Mouse (Mus musculus): ENCODE measurements around the gene Stat6.
"Not testable (repeated sequence)": the region's sequence is repeated elsewhere in the genome, so short reads cannot be mapped to it uniquely, and the experiment has no call there.

Gene Stat6

DNA sequence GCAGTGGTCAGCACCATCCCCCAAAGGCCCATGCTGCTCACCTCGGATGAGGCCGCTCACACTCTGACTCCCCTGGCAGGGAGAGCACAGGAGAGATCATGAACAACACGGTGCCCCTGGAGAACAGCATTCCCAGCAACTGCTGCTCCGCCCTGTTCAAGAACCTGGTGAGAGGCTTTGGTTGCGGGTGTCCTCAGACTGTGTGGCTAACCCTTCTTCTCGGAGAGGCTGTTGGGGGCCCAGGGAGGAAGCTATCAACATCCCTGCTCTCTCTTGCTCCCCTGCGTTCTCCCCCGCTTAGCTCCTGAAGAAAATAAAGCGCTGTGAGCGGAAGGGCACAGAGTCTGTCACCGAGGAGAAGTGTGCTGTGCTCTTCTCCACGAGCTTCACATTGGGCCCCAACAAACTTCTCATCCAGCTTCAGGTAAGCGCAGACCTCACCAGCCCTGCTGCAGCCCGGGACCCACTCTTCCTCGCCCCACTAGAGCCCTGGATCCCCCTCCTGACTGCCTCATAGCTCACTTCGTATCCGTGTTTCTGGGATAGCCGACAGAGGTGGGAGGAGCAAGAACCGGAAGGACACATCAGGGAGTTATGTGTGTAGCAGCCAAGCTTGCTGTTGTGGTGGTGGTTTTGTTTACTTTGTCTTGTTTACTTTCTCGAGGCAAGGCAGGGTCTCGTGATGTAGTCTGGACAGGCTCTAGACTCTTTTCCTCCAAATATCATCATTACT, 10.3 kb downstream of the Stat6 start:
- DNase-seq (ENCODE audit: low spot score) = no peak

DNA sequence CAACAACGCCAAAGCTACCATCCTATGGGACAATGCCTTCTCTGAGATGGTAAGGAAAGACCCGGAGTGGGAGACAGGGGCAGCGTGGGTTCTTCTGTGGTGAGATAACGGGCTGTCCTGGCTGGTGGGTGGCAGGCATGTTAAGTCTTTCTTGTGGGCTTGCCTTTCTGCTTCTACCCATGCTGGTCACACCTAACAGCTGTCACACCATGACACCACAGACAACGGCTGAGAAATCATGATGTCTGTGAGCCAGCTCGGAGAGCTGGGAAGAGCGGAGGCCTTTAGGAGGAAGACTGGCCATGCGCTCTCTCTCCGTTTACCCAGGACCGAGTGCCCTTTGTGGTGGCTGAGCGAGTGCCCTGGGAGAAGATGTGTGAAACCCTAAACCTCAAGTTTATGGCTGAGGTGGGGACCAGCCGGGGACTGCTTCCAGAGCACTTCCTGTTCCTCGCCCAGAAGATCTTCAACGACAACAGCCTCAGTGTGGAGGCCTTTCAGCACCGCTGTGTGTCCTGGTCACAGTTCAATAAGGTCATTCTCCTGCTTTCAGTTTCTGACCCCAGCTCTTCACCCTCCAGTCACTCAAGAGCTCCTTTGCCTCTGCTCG, 12.3 kb downstream of the Stat6 start:
- DNase-seq (ENCODE audit: low spot score) = no peak

DNA sequence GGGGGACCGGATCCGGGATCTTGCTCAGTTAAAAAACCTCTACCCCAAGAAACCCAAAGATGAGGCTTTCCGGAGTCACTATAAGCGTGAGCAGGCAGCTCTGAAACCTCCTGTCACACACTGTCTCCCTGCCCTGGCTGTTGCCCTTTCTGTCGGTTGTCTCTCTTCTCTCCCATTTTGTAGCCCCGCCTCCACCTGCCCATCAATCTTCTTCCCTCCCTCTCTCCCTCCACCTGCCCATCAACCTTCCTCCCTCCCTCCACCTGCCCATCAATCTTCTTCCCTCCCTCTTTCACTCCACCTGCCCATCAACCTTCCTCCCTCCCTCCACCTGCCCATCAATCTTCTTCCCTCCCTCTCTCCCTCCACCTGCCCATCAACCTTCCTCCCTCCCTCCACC, 14.8 kb downstream of the Stat6 start:
- DNase-seq (ENCODE audit: low spot score) = not testable (repeated sequence)

DNA sequence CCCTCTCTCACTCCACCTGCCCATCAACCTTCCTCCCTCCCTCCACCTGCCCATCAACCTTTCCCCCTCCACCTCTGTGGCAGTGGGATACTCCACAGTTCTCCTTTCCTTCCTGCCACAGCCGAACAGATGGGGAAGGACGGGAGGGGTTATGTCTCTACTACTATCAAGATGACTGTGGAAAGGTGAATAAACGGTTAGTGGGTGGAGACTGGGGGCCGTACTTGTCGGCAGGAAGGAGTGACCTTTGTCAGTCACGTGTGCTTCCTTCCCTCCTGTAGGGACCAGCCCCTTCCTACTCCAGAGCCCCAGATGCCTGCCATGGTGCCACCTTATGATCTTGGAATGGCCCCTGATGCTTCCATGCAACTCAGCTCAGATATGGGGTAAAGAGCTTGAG, 15.3 kb downstream of the Stat6 start:
- no peak for DNase-seq (ENCODE audit: low spot score)

DNA sequence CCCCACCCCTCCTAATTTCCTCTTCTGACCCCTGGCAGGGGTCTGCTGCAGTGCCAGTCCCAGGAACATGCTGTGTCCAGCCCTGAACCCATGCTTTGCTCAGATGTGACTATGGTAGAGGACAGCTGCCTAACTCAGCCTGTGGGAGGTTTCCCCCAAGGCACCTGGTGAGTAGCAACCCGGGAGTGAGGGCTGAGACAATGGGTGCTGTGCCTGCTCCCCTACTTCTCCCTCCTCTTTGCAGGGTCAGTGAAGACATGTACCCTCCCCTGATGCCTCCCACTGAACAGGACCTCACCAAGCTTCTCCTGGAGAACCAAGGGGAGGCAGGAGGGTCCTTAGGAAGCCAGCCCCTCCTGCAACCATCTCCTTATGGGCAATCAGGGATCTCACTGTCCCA, 16.8 kb downstream of the Stat6 start:
- no peak for DNase-seq (ENCODE audit: low spot score)

DNA sequence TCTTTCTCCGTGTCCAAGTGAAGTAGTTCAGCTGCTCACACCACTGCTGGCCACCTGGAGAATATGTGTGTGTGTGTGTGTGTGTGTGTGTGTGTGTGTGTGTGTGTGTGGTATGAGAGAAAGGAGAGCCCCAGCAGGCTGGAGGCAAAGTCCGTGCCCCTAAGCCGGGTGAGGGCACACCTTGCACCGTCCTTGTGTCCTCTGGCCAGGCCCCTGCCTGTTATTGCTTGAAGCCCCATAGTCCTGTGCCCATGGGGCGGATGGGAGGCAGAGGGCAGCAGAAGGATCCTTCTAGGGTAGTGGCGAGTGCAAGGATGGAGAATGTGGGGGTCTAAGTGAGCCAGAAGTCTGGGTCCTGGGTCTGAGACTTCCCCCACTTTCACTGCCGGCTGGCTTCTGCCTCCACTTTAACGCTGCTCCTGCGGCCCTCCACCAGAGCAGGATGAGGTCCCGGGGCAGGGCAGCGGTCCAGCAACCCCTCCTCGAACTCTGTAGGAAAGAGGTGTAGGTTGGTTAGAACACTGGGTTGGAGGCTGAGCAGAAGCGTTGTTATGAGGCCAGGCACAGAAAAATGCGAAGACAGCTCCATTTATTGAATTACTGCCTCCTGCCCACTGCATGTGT, 18.6 kb downstream of the Stat6 start:
- DNase-seq (ENCODE audit: low spot score) = no peak

DNA sequence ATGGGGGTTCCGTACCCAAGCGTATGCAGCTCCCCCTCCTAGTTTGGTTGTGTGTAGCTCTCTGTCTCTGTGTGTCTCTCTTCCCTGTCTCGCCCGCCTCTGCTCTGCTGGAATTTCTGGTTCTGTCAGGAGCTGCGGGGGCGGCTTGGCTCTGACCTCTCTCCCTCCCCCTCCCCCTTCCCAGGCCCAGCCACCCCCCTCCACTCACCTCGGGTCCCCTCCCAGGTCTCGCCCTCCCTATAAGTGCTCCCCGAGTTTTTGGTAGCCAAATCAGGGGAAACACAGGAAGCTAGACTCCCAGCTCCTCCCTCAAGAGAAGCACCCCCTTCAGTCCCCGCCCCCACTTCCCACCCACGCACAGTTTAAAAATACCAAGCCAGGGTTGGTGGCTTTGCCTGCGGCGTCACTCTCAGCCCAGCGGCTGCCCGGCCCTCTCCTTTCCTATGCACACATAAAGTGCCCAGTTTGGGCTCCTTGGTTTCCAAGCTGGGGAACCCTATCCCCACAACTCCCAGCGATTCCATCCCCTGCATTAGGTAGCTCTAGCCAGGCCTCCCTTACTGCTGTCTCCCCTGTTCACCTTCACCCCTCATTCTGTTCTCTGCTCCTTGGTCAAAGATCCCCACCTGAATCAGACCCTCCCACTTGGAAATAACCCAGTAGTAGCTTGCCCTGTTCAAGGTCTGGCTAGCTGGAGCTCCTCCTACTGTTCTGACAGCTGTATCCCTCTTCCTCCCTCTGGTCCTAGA, 19.3 kb downstream of the Stat6 start:
- peak; percentile 48 for DNase-seq (ENCODE audit: low spot score)

DNA sequence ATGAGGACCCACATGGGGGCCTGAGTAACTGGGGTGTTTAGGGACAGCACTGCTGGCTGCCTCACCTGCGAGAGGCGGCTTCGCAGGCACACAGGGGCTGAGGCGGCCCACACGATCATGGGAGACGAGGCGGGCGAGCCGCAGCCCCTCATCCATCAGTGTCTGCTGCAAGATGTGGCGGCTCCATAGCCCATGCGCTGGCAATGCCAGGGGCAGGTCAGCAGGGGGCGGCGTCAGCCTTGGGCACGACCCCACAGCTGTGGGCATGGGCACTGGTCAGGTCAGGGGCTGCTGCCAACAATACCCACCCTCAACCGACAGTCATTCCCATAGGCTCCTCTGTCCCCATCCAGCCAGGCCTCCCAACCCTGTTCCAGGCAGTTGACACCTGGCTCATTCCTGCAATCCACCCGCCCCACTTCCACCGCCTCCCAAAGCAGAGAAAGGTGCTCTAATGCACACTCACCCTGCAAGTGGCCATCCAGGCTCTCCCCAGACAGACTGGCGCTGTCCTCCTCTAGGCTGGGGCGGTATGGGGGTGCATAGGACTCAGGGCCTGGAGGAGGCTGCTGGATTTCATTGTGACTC, 20.0 kb downstream of the Stat6 start:
- DNase-seq (ENCODE audit: low spot score) = no peak

DNA sequence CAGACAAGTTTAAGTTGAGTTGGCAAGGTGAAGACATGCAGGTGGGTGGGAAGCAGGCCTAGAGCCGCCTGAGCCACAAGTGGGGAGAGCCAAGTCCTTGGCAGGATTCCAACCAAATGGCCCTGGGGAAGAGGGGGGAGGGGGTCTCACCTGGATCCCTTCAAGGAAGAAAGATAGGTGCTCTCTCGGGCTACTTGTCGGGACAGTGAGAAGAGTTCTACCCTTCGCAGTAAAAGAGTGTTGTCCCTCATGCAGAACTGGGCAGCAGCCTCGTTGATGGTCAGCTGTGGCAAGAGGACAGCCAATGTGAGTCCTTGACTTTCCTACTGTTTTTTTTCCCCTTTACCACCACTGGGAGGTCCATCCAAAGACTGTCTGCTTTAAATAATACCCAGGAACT, 20.8 kb downstream of the Stat6 start:
- DNase-seq (ENCODE audit: low spot score) = no peak

DNA sequence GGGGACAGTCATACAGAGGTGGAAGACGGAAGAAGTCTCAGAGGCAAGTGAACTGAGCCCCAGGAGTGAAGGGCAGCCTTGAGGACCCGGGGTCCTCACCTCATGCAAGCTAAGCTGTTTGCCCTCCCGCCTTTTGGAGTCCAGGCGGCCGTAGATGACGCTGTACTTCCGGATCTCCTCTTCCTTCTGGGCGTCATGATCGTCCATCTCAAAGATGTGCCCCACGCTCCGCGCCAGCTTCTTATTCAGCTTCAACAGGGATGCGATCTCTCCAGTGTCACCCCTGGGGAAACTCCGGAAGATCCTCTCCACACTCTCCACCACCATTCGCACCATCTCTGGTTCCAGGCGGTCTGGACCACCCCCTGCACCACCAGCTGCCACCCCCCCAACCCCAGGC, 21.4 kb downstream of the Stat6 start:
- no peak for DNase-seq (ENCODE audit: low spot score)

DNA sequence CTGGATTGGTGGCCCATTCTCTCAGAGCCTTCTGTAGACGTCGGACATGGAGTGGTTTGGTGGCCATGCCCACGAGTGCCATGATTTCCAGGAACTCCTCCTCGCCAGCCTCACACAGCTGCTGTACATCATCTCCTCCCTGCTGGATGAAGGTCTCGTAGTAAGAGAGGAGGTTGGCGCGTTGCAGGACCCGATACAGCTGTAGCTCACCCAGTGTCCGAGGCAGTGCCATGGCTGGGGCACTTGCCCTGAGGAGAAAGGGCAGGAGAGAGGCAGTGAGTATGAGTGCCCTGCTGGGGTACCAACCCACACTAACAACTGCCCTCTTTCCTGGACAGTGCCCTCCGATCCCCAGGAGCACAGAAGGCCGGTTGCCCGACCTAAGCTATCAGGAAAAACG, 22.1 kb downstream of the Stat6 start:
- DNase-seq (ENCODE audit: low spot score) = no peak

DNA sequence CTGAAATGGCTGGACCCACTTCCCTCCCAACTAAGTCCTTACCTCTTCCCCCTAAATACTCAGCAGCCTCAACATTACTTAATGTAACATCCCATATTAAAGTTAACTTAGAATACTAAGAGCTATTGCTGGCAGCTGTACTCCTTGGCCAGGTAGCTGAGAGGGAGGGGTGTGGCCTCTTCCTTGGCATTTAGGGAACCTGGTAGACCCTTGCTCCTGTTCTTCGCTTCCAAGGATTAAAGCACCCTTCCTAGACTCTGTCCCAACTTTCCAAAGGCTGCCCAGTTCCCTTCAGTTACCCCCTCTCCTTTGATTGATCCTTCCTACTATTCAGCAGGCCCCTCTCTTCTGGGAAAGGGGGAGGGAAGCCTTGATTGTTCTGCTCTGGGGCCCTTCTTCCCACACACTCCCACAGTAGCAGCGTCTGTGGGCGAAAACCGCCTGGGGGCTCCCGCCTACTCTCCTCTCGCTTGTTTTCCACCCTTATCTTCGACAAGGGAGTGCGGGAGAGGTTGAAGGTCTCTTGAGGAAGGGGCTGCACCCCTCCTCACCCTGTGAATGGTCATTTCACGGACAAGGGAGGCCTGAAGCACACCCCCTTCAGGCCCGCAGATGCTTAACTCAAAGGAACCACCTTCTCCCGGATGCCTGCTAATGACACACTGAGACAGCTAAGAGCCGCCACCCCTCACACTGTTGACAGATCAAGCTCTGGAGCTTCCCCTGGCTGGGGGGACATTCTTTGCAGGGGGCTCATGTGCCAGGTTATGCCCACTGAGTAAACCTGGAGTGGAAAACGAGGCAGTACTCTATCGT, 22.8 kb downstream of the Stat6 start:
- DNase-seq (ENCODE audit: low spot score) = no peak

DNA sequence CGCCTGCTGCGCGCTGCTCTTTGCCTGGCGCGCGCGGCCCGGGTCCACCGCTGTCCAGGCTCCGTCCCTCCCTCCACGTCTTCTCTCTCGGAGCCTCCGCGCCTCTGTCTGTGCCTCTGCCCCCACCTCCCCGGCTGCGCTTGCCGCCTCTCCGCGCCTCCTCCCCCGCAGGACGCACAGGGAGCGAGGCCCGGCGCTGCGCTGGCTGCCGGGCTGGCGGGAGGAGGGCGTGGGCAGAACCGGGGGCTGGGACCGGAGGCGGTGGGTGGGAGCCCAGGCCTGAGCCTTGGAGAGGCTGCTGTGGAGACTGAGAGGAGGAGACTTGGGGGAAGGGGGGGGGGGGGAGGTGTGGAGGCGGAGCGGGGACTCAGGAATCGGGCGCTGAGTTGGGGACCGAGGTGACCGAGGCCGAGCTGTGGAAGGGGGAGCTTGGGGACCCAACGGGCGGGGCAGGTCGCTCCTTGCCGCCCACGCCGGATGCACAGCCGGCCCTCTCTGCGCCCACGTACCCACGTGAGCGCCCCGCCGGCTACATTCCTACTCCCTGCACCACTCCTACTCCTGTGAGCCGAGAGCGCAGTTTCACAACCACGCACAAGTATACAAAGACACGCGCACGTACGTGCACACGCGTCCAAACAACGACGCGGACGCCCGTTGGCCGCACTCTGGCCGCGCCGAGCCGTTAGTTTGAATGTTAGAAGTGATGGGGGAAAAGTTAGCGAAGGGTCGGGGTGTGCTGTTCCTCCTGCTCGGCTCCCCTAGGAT, 23.9 kb downstream of the Stat6 start, which contains the start of gene Nemp1:
Gene Nemp1 (plus strand): TSS at position 401 of the 768 bp plus-strand sequence.
- no peak for DNase-seq (ENCODE audit: low spot score)

DNA sequence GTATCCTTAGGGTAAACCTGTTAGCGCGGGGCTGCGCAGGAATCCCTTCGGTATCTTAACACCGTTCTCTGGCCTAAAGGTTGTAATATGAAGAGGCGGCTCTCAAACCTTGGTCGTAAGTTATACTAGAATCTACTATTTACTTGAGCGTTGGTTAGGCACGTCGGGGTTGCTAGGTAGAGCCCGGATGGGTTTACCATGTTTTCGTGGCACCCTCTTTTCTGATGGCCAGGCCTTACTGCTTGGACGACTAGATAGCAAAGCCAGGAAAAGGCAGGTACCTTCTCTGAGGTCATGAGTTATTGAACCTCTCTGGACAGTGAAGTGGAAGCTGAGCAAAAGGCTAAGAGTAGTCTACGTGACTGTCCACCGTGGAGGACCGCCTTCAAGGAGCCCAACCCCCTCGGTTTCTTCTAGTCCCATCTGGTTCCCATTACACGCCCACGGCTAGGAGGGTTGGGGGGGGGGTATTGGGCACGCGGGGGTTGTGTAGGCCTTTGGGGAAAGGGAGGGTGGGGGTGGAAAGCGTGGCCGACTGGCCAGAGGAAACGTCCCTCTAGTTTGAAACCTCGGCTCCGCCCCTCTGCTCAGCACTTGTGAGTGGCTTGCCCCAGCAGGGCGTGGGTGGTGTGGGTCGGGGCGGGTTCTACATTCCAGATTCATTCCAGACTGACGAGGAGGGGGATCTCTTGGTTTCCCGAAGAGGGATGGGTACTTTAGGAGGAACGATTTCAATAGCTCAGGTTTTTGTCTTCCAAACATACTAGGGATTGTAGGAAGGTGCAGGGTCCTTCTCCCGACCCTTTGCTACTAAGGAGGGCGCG, 24.7 kb downstream of the Stat6 start:
- DNase-seq (ENCODE audit: low spot score) = no peak

DNA sequence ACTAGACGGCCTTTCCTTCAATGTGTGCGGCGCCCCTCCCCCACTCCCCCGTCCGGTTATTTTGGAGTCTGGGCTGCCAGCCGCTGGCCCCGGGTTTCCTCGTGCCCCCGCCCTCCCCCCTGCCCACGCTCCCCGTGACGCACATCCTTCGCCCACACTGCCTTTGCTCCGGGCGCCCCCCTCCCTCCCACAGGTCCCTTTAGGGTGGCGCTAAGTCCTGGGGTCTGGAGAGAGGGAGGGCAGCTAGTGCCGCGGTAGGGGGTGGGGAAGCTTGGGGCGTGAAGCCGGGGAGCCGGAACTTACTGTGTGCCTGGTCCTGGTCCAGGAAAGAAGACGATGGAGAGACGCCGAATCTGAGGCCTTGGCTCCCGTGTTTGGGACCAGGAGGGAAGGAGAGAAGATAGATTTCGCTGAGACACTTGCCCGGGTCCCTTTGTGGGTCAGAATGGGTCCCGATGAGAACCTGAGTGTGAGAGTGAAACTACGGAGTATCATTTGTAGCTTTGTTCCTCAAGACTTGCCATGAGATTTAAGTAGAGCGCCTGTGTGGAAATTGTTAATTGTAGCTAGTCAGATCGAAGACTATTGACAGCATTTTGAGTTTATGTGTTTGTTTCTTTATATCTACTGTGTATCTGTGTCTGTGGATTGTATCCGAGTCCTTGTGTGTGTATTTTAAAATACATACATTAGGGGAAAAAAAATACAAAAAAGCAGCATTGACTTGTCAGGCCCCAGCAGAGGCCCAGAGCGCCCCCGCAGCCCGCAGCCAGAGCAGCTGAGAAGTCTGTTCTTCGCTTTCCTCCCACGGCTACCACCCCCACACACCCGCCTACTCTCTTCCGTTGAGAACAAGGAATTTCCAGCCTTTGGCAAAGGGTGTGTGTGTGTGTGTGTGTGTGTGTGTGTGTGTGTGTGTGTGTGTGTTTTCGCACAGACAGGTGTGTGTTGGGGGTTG, 25.6 kb downstream of the Stat6 start, which contains the start of gene Nab2:
Gene Nab2 (minus strand): TSS at position 476 of the 958 bp plus-strand sequence.
- peak; percentile 49 for DNase-seq (ENCODE audit: low spot score)

DNA sequence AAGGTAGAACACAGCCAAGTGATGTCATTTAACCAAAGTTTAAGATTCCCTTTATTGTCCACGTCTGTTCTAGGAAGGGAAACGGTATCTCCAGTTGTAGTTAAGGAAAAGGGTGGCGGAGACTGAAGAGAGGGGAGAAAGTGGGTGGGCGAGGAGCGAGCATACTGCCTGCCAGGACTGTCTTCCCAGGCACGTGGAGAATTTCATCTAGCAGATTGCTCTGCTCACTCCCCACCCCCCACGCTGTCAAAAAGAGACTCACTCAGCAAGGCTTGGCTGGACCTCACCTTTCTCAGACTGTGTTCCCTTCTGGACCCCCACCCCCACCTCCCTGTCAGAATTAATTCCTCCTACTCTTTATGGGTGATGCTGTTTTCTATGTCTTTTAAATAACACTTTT, 26.4 kb downstream of the Stat6 start:
- no peak for DNase-seq (ENCODE audit: low spot score)

DNA sequence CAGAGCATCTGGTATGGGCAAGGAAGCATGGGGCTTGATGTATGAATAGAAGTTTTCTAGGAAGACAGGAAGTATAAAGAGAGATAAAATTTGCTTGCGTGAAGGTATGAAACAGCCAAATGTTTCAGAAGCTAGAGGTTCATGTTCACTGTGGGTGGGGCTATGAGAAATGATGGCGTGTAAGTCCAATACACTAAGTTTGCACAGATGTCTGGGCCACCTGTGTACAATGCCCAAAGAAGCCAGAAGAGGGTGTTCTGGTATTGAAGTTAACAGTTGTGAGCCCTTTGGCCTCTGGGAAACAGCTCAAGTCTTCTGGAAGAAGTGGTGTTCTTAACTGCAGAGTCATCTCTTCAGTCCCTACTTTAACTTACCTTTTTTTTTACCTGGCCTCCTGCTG, 27.4 kb downstream of the Stat6 start:
- DNase-seq (ENCODE audit: low spot score) = no peak

DNA sequence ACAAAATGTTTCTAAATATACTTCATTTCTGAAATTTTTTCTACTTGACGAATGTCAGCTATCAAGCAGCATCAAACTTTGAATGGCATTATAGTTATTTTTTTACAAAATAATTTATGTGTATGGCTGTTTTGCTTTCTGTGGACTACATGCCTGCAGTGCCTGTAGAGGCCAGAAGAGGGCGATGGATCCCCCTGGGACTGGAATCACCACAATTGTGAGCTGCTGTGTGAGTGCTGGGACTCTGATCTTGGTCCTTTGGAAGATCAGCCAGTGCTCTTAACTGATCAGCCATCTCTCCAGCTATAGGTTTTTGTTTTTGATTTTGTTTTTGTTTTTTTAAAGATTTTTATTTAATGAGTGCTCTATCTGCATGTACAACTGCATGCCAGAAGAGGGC, 28.5 kb downstream of the Stat6 start:
- no peak for DNase-seq (ENCODE audit: low spot score)

Measured in c-Kit-positive CD71-positive TER-119-positive erythroid progenitor cells, embryonic 14.5 days (primary cell).